Mouse (Mus musculus): ENCODE data around the gene Lactb. TPM values are rescaled to one million over a fixed set of nuclear protein-coding genes. Genes with fewer than 3 reads are reported as not detected.

Lactb gene
- polyA plus RNA-seq, 1 experiment from 2014 or later: 9.7 TPM

- H3K36me3 ChIP-seq: no peaks in the 10 kb centered on the region
- peaks cover 9% of the 10 kb centered on the region for H3K4me1 ChIP-seq
- H3K9me3 ChIP-seq: no peaks in the 10 kb centered on the region
- no peak overlapping the region for H3K27ac ChIP-seq (replicated peaks)
- H3K9ac ChIP-seq (replicated peaks): no peak overlapping the region
- no peak overlapping the region for H3K4me2 ChIP-seq (replicated peaks)
- ATAC-seq (replicated peaks): no peak
- H3K4me3 ChIP-seq: no peak overlapping the region
- no peaks in the 10 kb centered on the region for H3K27me3 ChIP-seq
- 80% methylated on average over 5 of the region's 5 CpGs for WGBS
These were observed 1.8 kb upstream of the Lactb start for GRCm38 (mm10) chr9:66977121-66977520.

DNA sequence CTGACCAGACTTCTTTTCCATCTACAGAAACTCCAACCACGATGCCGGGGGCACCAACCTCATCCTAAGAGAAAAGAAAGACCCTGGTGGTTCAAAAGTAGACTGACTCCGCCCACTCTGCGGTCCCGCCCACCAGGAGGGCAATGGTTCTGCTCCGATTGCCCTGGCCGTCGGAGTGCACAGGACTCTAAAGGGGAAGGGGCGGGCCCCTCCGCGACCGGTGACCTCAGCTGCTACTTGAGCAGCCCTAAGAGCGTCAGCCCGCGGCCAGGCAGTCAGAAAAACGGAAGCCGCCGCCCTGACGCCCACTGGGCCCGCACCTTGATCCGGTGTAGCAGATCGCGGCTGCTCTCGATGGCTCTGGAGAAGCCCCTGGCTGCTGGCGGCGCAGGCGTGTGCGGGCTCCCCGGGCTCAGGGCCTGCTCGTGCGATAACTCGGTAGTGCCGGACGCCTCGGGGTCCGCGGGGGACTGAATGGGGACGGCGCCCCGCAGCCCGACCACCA lies 511 bp downstream of the Lactb start:
- ATAC-seq (replicated peaks): peak; percentile 83
- under 1% methylated on average over 40 of the region's 41 CpGs for WGBS
- H3K36me3 ChIP-seq: peaks cover 12% of the 10 kb centered on the region

GRCm38 (mm10) chr9:66971116-66971515 lies 4.2 kb downstream of the Lactb start:
- H3K4me1 ChIP-seq: peaks cover 9% of the 10 kb centered on the region
- H3K27me3 ChIP-seq: no peaks in the 10 kb centered on the region
- no peaks in the 10 kb centered on the region for H3K9me3 ChIP-seq
- ATAC-seq (replicated peaks): no peak
- H3K4me2 ChIP-seq (replicated peaks): no peak overlapping the region
- no peak overlapping the region for H3K27ac ChIP-seq (replicated peaks)
- 74% methylated on average over 8 of the region's 8 CpGs for WGBS
- peaks cover 15% of the 10 kb centered on the region for H3K36me3 ChIP-seq
- H3K9ac ChIP-seq (replicated peaks): no peak overlapping the region
- H3K4me3 ChIP-seq: no peak overlapping the region

More for the DNA sequence above, 511 bp downstream of the Lactb start:
- peak overlapping the region; percentile 83 for H3K27ac ChIP-seq (replicated peaks)
- peaks cover 9% of the 10 kb centered on the region for H3K4me1 ChIP-seq
- no peaks in the 10 kb centered on the region for H3K9me3 ChIP-seq
- peak overlapping the region; percentile 63 for H3K9ac ChIP-seq (replicated peaks)
- H3K4me2 ChIP-seq (replicated peaks): peak overlapping the region; percentile 66
- H3K27me3 ChIP-seq: no peaks in the 10 kb centered on the region
- H3K4me3 ChIP-seq: peak overlapping the region; percentile 63

- Histone ChIP-seq H3K27ac (replicated peaks) (no peak overlapping the region), H3K4me3 (no peak overlapping the region), H3K4me1 (no peaks in the 10 kb centered on the region), H3K9me3 (no peaks in the 10 kb centered on the region), H3K4me2 (replicated peaks) (no peak overlapping the region), H3K9ac (replicated peaks) (no peak overlapping the region), H3K36me3 (peaks cover 22% of the 10 kb centered on the region), H3K27me3 (no peaks in the 10 kb centered on the region)
- 85% methylated on average over 8 of the region's 8 CpGs for WGBS
- ATAC-seq (replicated peaks): no peak
These were observed 7.8 kb downstream of the Lactb start for GRCm38 (mm10) chr9:66967492-66967891.

GRCm38 (mm10) chr9:66961478-66961877 lies 13.8 kb downstream of the Lactb start:
- H3K4me1 ChIP-seq: no peaks in the 10 kb centered on the region
- no peak overlapping the region for H3K4me3 ChIP-seq
- H3K27me3 ChIP-seq: no peaks in the 10 kb centered on the region
- WGBS: 81% methylated on average over 3 of the region's 3 CpGs
- no peak overlapping the region for H3K9ac ChIP-seq (replicated peaks)
- no peaks in the 10 kb centered on the region for H3K9me3 ChIP-seq
- no peak overlapping the region for H3K4me2 ChIP-seq (replicated peaks)
- no peak for ATAC-seq (replicated peaks)
- H3K36me3 ChIP-seq: peaks cover 7% of the 10 kb centered on the region; the same call in 1 of the 2 replicates
- no peak overlapping the region for H3K27ac ChIP-seq (replicated peaks)

DNA sequence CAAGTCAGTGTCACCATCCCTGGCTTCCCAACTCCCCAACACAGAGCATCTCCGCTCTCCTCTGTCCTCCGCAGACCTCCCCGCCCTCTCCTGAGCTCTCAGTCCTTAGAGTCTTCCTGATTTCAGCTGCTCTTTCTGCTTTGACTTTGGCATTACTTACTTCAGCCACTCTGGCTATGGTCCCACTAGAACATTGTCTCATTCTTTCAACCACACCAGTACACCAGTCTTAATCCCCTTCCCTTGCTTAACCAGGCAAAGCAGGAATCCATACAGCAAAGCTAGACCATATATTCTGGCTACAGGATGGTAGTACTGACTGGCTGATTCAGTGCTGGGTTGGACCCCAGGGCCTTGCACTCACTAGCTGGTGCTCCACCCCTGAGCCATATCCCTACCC lies 17.8 kb downstream of the Lactb start:
- no peaks in the 10 kb centered on the region for H3K27me3 ChIP-seq
- ATAC-seq (replicated peaks): no peak
- H3K36me3 ChIP-seq: no peaks in the 10 kb centered on the region
- H3K4me3 ChIP-seq: no peak overlapping the region
- 95% methylated on average over 3 of the region's 3 CpGs for WGBS
- H3K9ac ChIP-seq (replicated peaks): no peak overlapping the region
- H3K27ac ChIP-seq (replicated peaks): no peak overlapping the region
- H3K4me1 ChIP-seq: no peaks in the 10 kb centered on the region
- no peak overlapping the region for H3K4me2 ChIP-seq (replicated peaks)
- H3K9me3 ChIP-seq: no peaks in the 10 kb centered on the region

- no peak overlapping the region for H3K4me2 ChIP-seq (replicated peaks)
- WGBS: 80% methylated on average over 2 of the region's 2 CpGs
- no peaks in the 10 kb centered on the region for H3K9me3 ChIP-seq
- no peak overlapping the region for H3K4me3 ChIP-seq
- H3K4me1 ChIP-seq: no peaks in the 10 kb centered on the region
- no peak overlapping the region for H3K27ac ChIP-seq (replicated peaks)
- no peaks in the 10 kb centered on the region for H3K27me3 ChIP-seq
- H3K36me3 ChIP-seq: peaks cover 9% of the 10 kb centered on the region
- H3K9ac ChIP-seq (replicated peaks): no peak overlapping the region
- no peak for ATAC-seq (replicated peaks)
These were observed 22.4 kb downstream of the Lactb start for GRCm38 (mm10) chr9:66952886-66953285.

GRCm38 (mm10) chr9:66952321-66952720 lies 23.0 kb downstream of the Lactb start:
- no peak for ATAC-seq (replicated peaks)
- Histone ChIP-seq H3K27ac (replicated peaks) (no peak overlapping the region), H3K27me3 (no peaks in the 10 kb centered on the region), H3K4me2 (replicated peaks) (no peak overlapping the region), H3K9ac (replicated peaks) (no peak overlapping the region), H3K9me3 (no peaks in the 10 kb centered on the region), H3K4me3 (no peak overlapping the region), H3K36me3 (peaks cover 9% of the 10 kb centered on the region), H3K4me1 (no peaks in the 10 kb centered on the region)
- 81% methylated on average over 8 of the region's 8 CpGs for WGBS

GRCm38 (mm10) chr9:66948536-66948935 lies 26.7 kb downstream of the Lactb start:
- WGBS: 98% methylated on average over 2 of the region's 2 CpGs
- Histone ChIP-seq H3K4me2 (replicated peaks) (no peak overlapping the region), H3K4me3 (no peak overlapping the region), H3K4me1 (peaks cover 10% of the 10 kb centered on the region), H3K27me3 (no peaks in the 10 kb centered on the region), H3K9ac (replicated peaks) (no peak overlapping the region), H3K36me3 (peaks cover 9% of the 10 kb centered on the region), H3K27ac (replicated peaks) (no peak overlapping the region), H3K9me3 (no peaks in the 10 kb centered on the region)
- no peak for ATAC-seq (replicated peaks)

DNA sequence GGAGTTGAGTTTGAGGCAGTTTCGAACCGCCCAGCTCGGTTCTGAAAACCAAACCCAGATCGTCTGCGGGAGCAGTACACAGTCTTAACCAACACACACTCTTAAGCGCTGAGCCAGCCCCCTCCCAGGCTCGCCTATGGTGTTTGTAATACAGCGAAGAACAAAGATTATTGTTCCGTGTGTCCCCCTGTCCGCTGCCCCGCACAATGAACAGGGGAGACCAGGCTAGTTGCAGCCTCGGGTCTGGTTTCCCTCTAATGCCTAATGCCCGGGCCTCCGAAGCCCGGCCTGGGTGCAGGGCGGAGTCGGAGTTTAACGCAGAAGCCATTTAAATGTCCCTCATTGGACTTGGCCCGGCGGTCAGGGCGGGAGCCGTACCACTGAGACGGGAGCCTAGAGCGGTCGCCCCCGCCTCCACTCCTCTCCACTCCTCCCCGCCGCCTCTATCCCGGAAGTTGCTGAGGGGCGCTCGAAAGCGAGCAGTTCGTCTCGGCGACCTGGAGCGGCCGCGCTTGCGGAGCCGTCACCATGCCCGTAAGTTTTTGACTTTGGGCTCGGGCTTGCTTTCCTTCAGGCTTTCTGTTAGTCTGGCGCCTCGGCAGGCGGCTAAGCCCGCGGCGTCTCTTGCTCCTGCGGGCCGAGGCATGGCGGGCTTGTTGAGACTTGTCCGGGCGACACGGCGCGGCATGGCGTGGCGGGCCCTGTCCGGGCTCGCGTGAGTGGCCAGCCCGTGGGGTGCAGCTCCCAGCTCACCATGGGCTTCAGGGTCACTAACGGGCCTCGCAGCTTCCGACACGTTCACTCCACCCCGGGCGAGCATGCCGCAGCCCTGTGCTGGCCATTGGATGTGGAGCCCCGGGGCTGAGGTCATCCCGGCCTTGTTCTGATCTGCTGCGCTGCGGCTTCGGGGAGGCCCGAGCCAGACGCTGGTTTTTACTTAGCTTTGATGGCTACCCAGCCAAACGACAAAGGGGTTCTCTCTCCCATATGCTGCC lies 29.3 kb downstream of the Lactb start, which contains the start of gene Rps27l:
TSS of gene Rps27l (plus strand) at position 440 of the 995 bp plus-strand sequence.
- Histone ChIP-seq H3K27ac (replicated peaks) (peak within 1 kb of the TSS; percentile 94), H3K4me1 (peaks cover 10% of the 10 kb centered on the region), H3K9me3 (no peaks in the 10 kb centered on the region), H3K36me3 (peaks cover 9% of the 10 kb centered on the region; the same call in 1 of the 2 replicates), H3K4me3 (peak within 1 kb of the TSS; percentile 85), H3K9ac (replicated peaks) (peak within 1 kb of the TSS; percentile 82), H3K27me3 (no peaks in the 10 kb centered on the region), H3K4me2 (replicated peaks) (peak within 1 kb of the TSS; percentile 92)
- ATAC-seq (replicated peaks): peak; percentile 99
- WGBS: under 1% methylated on average over 77 of the region's 77 CpGs

DNA sequence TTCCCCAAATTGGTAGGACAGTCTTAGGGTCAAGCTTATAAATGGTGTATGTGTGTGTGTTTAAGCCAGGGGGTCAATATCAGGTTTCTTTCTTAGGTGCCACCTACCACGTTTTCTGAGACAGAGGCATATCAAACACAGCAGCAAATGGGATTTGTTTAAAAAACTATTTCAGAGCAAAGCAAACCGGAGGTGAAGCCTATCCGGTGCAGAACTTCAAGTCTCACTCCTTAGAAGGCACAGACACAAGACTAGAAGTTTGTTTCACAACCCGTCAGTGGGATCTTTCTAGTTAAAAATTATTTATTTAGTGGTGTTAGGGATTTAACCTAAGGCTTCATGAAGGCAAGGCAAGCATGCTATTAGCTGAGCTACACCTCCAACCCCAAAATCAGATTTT lies 30.1 kb downstream of the Lactb start:
- Histone ChIP-seq H3K4me2 (replicated peaks) (peak overlapping the region; percentile 92), H3K27me3 (no peaks in the 10 kb centered on the region), H3K4me3 (peak overlapping the region; percentile 85), H3K9ac (replicated peaks) (peak overlapping the region; percentile 82), H3K36me3 (peaks cover 9% of the 10 kb centered on the region; the same call in 1 of the 2 replicates), H3K27ac (replicated peaks) (peak overlapping the region; percentile 94), H3K9me3 (no peaks in the 10 kb centered on the region), H3K4me1 (peaks cover 10% of the 10 kb centered on the region)
- ATAC-seq (replicated peaks): 0 out of 2 replicates have a peak, but pooled peaks have one; percentile 0
- 25% methylated on average over 4 of the region's 4 CpGs for WGBS

- ATAC-seq (replicated peaks): no peak
- WGBS: 5% methylated on average over 4 of the region's 4 CpGs
These were observed 36.4 kb downstream of the Lactb start for GRCm38 (mm10) chr9:66938836-66939235.

More at GRCm38 (mm10) chr9:66938836-66939235, 36.4 kb downstream of the Lactb start:
- Histone ChIP-seq H3K27me3 (no peaks in the 10 kb centered on the region), H3K4me1 (peaks cover 18% of the 10 kb centered on the region), H3K4me2 (replicated peaks) (no peak overlapping the region), H3K27ac (replicated peaks) (no peak overlapping the region), H3K9me3 (no peaks in the 10 kb centered on the region), H3K36me3 (no peaks in the 10 kb centered on the region), H3K4me3 (no peak overlapping the region), H3K9ac (replicated peaks) (no peak overlapping the region)
